Mouse (Mus musculus) spleen, adult 18-20 months (tissue): Measurements from ENCODE around the gene Gsta2.
A peak's percentile ranks its signal among the peaks of the same experiment; 100 is the strongest.
"Not testable (repeated sequence)": the region's sequence is repeated elsewhere in the genome, so short reads cannot be mapped to it uniquely, and the experiment has no call there.

ENCODE experiments used
- DNase-seq, 2 experiments: peaks; one replicate each; pipeline ENCODE4 v3.0.0; 2022; ENCODE audit warnings: mixed read lengths in 2 of 2

Gsta2 gene

GRCm38 (mm10) chr9:78355611-78356010 lies at the start of gene Gsta2:
TSS of gene Gsta2 (minus strand) at chr9:78355788.
- DNase-seq, result no peak

GRCm38 (mm10) chr9:78401596-78401995 lies 46.0 kb upstream of the Gsta2 start:
- DNase-seq, result no peak

DNA sequence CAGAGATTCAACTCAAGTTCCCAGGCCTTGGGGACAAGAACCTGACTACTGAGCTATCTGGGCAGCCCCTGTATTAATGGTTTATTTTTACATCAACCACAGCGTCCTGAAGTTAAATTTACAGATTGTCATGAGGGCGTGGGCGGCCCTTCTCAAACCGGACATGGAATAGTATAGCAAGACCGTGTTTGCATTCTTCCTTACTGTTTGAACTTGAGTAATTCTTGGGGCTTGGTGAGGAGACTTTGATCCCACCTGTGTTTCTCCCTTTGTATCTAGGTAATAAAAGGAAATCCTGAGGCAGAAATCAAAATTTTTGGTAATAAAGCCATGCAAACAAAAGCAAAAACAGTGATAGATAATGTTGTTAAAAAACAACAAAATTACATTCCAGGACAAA lies 45.0 kb upstream of the Gsta2 start:
- DNase-seq, result no peak

GRCm38 (mm10) chr9:78396517-78396916 lies 40.9 kb upstream of the Gsta2 start:
- no peak for DNase-seq

DNA sequence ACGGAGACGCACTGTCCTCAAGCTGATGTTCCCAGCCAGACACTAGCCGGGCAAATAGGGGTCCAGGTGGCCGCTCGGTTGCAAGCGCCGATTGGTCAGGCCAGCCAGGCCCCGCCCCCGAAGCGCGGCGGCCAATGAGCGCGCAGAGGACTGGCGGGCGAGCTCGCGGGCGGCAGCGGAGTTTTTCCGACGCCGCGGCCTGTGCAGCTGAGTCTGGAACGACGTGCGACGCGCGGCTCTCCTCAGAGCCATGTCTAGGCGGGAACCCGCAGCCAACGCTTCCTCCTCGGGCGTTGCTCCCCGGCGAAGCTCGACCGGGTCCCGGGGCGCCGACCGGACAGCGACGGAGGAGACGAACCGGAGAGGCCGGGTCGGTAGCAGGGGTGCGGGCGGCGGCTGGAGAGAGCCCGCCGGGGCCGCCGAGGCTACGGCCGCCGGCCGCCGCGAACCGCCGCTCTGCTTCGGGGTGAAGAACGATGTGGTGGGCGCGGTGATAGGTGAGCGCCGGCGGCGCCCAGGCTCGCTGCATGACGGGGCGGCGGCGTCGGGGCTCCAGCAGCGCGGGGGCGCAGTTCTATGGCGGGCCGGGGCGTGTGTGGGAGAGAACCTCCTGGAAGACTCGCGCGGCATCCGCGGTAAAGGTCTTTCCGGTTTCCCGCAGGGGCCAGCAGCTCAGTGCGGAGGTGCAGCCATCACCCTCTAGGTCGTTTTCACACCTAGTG lies 40.2 kb upstream of the Gsta2 start, which contains the start of gene Ddx43:
Gene Ddx43, plus strand, starts transcription at position 148 of the 722 bp plus-strand sequence.
- DNase-seq, result peak; percentile 12 to 24

DNA sequence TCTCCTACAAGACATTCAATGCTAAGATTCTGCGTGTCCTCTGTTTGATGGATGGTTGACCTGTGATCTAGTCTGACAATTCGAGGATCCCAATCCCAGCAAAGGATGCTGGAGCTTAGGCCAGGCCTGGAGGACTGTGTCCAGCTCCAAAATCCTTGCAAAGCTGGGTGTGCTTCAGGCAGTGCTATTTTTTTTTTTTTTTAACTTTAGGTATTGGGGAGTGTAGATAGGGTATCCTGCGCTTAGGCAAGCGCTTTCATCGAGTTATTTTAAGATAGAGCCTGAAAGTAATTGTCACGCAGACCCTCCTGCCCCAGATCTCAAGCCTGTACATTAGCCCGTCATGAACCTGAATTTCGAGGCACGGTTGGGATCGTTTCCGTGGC lies 39.6 kb upstream of the Gsta2 start:
- DNase-seq, result no peak

GRCm38 (mm10) chr9:78394602-78395001 lies 39.0 kb upstream of the Gsta2 start:
- DNase-seq, result no peak

- no peak for DNase-seq
Observed at GRCm38 (mm10) chr9:78393741-78394140, 38.2 kb upstream of the Gsta2 start.

- DNase-seq, result no peak
Observed at GRCm38 (mm10) chr9:78389981-78390380, 34.4 kb upstream of the Gsta2 start.

DNA sequence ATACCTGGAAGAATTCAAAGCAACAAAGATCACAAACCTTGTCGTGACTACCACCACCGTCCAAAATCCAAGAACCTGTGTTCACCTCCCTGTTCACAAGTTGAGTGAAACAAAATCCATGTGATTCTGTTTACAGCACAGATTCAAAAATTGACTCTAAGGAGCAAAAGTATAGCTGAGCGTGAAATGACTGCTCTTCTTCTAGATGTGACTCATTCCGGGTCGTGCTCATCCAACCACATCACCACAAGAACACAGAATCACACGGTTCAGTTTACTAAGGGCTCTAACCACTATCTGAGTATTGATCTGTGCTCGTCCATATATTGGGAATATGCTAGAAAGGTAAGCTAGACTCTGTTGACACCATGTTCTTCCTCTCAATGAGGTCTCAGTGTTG lies 31.4 kb upstream of the Gsta2 start:
- no peak for DNase-seq

GRCm38 (mm10) chr9:78385893-78386292 lies 30.3 kb upstream of the Gsta2 start:
- DNase-seq, result no peak

GRCm38 (mm10) chr9:78378113-78378785 lies 22.7 kb upstream of the Gsta2 start, which contains the start of gene Ooep:
TSS of gene Ooep (minus strand) at chr9:78378725.
- no peak for DNase-seq

- no peak for DNase-seq
Observed at GRCm38 (mm10) chr9:78377546-78377945, 22.0 kb upstream of the Gsta2 start.

GRCm38 (mm10) chr9:78375486-78375885 lies 19.9 kb upstream of the Gsta2 start:
- DNase-seq, result no peak

- no peak for DNase-seq
Observed at GRCm38 (mm10) chr9:78374885-78375389, 19.3 kb upstream of the Gsta2 start.

GRCm38 (mm10) chr9:78374397-78374796 lies 18.8 kb upstream of the Gsta2 start:
- no peak for DNase-seq

GRCm38 (mm10) chr9:78372827-78373504 lies 17.4 kb upstream of the Gsta2 start:
- no peak for DNase-seq

DNA sequence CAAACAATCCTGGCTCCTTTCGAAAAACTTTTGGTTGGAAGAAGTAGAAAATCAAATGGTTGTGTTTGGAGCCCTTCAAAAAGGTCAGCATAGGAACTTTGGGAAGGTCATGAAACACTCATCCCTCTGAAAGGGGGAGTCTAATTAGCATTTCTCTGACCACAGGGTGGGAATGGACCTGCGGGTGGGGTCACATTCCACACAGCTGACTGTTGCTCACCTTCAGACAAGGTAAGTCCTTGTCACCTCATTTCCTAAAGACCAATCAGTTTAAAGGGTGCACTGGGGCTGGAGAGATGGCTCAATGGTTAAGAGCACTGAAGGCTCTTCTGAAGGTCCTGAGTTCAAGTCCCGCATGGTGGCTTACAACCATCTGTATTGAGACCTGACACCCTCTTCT lies 15.9 kb upstream of the Gsta2 start:
- no peak for DNase-seq

GRCm38 (mm10) chr9:78369786-78370185 lies 14.2 kb upstream of the Gsta2 start:
- no peak for DNase-seq

DNA sequence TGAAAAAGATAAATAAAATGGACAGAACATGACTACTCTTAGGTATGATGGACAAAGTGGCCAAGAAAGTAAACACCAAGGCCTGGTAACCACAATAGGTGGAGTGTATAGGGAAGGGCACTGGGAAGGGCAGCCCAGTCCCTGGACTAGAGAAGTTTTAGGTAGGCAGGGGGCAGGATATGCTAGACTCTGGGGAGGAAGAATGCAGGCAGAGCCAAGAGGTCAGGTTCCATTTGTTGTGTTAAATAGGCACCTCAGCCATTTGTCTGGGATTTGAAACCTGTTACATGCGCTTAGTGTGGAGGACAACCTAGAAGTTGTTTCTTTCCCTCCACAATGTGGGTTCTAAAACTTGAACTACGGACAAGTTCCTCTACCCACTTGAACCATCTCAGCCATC lies 13.8 kb upstream of the Gsta2 start:
- DNase-seq, result no peak

- no peak for DNase-seq
Observed at GRCm38 (mm10) chr9:78368671-78369293, 13.2 kb upstream of the Gsta2 start.

- DNase-seq, result not testable (repeated sequence)
Observed at GRCm38 (mm10) chr9:78367959-78368358, 12.4 kb upstream of the Gsta2 start, which contains the start of gene Dppa5a. TSS of gene Dppa5a (minus strand) at chr9:78368177.
